Mouse (Mus musculus) midbrain, embryonic 12.5 days (tissue): ENCODE results near the gene Sap30l. TPM values are rescaled to one million over a fixed set of nuclear protein-coding genes. Genes with fewer than 3 reads are reported as not detected.
A peak's percentile ranks its signal among the peaks of the same experiment; 100 is the strongest.
"Not testable (repeated sequence)": the region's sequence is repeated elsewhere in the genome, so short reads cannot be mapped to it uniquely, and the experiment has no call there.

Experiments used
- ATAC-seq: fragments of 200-750 bp; cut with Nextera tagmentation; 2 replicates; pipeline ENCODE4 v1.8.0; 2017; ENCODE audit warnings: low read depth, moderate TSS enrichment, moderate library complexity; ENCODE audit not compliant: low FRiP score
- H3K27ac ChIP-seq: fragments of 300-500 bp; sonication (generic); replicated peaks from 2 replicates; pipeline ENCODE4 v1.5.1; 2016; ENCODE audit warnings: mild to moderate bottlenecking
- H3K27me3 ChIP-seq: fragments of 300-500 bp; sonication (generic); 2 replicates; pipeline ENCODE4 v1.6.1; 2016; ENCODE audit warnings: mild to moderate bottlenecking
- H3K36me3 ChIP-seq: fragments of 300-500 bp; sonication (generic); 2 replicates; pipeline ENCODE4 v1.6.1; 2016
- H3K4me1 ChIP-seq: fragments of 300-500 bp; sonication (generic); 2 replicates; pipeline ENCODE4 v1.6.1; 2016
- H3K4me2 ChIP-seq: fragments of 300-500 bp; sonication (generic); replicated peaks from 2 replicates; pipeline ENCODE4 v1.6.1; 2016; ENCODE audit warnings: mild to moderate bottlenecking, moderate library complexity
- H3K4me3 ChIP-seq: fragments of 300-500 bp; sonication (generic); 2 replicates; pipeline ENCODE4 v1.5.1; 2016; ENCODE audit warnings: mild to moderate bottlenecking
- H3K9ac ChIP-seq: fragments of 300-500 bp; sonication (generic); replicated peaks from 2 replicates; pipeline ENCODE4 v1.6.1; 2016; ENCODE audit warnings: mild to moderate bottlenecking, moderate library complexity
- H3K9me3 ChIP-seq: fragments of 300-500 bp; sonication (generic); 2 replicates; pipeline ENCODE4 v1.6.1; 2016; ENCODE audit warnings: mild to moderate bottlenecking
- WGBS: fragments of 180-500 bp; shearing (Covaris S2); methylation state at CpG from one replicate; pipeline ENCODE4 v1.1.7; 2016; 5-methylcytosine and 5-hydroxymethylcytosine counted together
- polyA plus RNA-seq: library from polyadenylated mRNA; unstranded; fragments of >200 nt; fragmentation: Nextera tagmentation; extraction: Ambion mirVana; gene quantifications from 2 replicates; pipeline ENCODE4 v1.2.1, GENCODE M21; 2016

Sap30l gene
- polyA plus RNA-seq, 1 experiment from 2014 or later: 16.7 TPM

DNA sequence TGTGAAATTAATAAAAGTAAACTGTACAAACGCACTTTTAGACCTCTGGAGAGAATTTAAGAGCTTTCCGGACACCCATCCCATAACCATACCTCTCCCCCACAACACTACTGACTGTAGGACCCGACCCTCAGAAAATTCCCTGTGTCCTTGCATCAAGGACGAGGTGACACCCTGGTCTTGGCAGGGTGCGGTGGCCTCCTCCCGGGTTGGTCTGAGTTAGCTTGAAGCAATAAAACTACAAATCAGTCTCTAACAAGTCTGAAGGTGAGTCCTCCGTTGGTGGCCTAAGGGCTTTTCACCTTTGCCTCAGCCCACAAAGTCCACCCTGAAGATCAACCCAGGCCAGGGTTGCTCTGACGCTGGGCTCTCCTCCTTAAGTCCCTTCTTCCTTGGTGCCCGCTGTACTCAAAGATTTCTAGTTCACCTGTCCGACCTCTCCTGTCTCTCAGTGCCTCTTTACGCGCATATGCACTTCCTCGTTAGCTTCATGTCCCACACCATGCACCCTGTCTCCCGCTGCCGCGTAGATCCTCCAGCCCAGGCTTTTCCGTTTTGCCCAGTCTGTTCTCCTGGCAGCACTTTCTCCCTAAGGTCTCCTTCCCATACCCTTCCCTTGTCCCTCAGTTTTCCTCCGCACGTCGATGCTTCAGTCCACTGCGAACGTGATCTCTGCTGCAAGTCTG lies 1.0 kb upstream of the Sap30l start:
- peak overlapping the region; percentile 86 for H3K4me2 ChIP-seq
- peak overlapping the region; percentile 97 for H3K4me3 ChIP-seq
- peak overlapping the region; percentile 74 for H3K9ac ChIP-seq
- H3K9me3 ChIP-seq: no peaks in the 10 kb centered on the region
- peak overlapping the region; percentile 80 for H3K27ac ChIP-seq
- ATAC-seq: no peak
- H3K36me3 ChIP-seq: no peaks in the 10 kb centered on the region
- H3K4me1 ChIP-seq: peaks cover 30% of the 10 kb centered on the region
- 19% methylated on average over 22 of the region's 22 CpGs for WGBS
- H3K27me3 ChIP-seq: peaks cover 3% of the 10 kb centered on the region; the same call in 1 of the 2 replicates

DNA sequence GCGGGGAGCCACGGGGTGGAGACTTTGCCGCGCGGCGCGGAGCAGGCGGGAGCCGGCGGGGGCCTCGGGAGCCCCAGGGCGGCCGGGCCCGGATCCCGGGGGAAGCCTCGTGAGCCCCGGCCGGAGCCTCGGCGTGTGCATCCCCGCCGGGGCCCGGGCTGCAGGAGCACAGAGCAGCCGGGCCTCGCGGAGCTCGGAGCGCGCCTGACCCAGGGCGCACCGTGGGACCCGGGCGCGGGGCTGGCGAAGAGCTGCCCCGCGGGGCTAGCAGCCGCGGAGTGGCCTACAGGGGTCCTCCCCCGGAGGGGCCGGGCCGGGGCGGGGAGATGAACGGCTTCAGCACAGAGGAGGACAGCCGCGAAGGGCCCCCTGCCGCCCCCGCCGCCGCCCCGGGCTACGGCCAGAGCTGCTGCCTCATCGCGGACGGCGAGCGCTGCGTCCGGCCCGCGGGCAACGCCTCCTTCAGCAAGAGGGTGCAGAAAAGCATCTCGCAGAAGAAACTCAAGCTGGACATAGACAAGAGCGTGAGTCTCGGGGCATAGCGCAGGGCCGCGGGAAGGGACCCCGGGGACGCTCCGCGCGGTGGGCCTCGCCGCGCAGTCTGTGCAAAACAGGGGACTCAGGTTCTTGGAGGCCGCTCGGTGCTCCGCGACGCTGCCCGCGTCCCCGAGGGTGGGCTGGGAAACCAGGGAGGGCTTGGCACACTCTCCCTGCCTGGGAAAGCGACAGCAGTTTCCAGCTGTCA lies 501 bp downstream of the Sap30l start:
- WGBS: under 1% methylated on average over 81 of the region's 85 CpGs
- H3K9ac ChIP-seq: peak overlapping the region; percentile 93
- peak; percentile 64 for ATAC-seq
- peak overlapping the region; percentile 97 for H3K4me3 ChIP-seq
- H3K4me2 ChIP-seq: peak overlapping the region; percentile 76
- peaks cover 3% of the 10 kb centered on the region; the same call in 1 of the 2 replicates for H3K27me3 ChIP-seq
- H3K4me1 ChIP-seq: peaks cover 30% of the 10 kb centered on the region
- H3K9me3 ChIP-seq: no peaks in the 10 kb centered on the region
- peak overlapping the region; percentile 68 for H3K27ac ChIP-seq
- H3K36me3 ChIP-seq: 0 out of 2 replicates have a peak, but pooled peaks cover 4% of the 10 kb centered on the region

GRCm38 (mm10) chr11:57802511-57802870 lies 1.1 kb downstream of the Sap30l start:
- peaks cover 30% of the 10 kb centered on the region for H3K4me1 ChIP-seq
- no peaks in the 10 kb centered on the region for H3K9me3 ChIP-seq
- H3K9ac ChIP-seq: peak overlapping the region; percentile 93
- no peak overlapping the region for H3K27ac ChIP-seq
- H3K27me3 ChIP-seq: peaks cover 3% of the 10 kb centered on the region; the same call in 1 of the 2 replicates
- peaks cover 5% of the 10 kb centered on the region; the same call in 1 of the 2 replicates for H3K36me3 ChIP-seq
- H3K4me3 ChIP-seq: peak overlapping the region; percentile 97
- peak overlapping the region; percentile 76 for H3K4me2 ChIP-seq
- under 1% methylated on average over 18 of the region's 18 CpGs for WGBS
- ATAC-seq: no peak

DNA sequence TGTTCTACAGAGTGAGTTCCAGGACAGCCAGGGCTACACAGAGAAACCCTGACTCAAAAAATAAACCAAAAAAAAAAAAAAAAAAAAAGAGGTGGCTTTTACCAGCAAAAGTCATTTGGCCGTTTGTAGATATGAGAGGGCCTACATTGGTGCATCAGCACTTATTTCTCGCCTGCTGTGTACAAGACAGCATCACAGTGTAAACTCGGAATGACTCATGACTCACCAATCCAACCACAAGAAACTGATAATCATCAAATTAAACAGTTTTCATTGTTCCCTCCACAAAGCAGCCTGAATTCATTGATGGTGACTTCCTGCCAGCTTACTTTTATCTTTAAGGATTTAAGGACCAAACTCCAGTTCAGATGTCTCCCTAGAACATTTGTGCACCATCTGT lies 3.6 kb downstream of the Sap30l start:
- Histone ChIP-seq H3K9ac (no peak overlapping the region), H3K27ac (no peak overlapping the region), H3K9me3 (no peaks in the 10 kb centered on the region), H3K4me2 (no peak overlapping the region), H3K4me1 (peaks cover 28% of the 10 kb centered on the region), H3K36me3 (peaks cover 27% of the 10 kb centered on the region), H3K4me3 (no peak overlapping the region), H3K27me3 (peaks cover 3% of the 10 kb centered on the region; the same call in 1 of the 2 replicates)
- ATAC-seq: no peak
- WGBS: 87% methylated on average over 3 of the region's 3 CpGs

DNA sequence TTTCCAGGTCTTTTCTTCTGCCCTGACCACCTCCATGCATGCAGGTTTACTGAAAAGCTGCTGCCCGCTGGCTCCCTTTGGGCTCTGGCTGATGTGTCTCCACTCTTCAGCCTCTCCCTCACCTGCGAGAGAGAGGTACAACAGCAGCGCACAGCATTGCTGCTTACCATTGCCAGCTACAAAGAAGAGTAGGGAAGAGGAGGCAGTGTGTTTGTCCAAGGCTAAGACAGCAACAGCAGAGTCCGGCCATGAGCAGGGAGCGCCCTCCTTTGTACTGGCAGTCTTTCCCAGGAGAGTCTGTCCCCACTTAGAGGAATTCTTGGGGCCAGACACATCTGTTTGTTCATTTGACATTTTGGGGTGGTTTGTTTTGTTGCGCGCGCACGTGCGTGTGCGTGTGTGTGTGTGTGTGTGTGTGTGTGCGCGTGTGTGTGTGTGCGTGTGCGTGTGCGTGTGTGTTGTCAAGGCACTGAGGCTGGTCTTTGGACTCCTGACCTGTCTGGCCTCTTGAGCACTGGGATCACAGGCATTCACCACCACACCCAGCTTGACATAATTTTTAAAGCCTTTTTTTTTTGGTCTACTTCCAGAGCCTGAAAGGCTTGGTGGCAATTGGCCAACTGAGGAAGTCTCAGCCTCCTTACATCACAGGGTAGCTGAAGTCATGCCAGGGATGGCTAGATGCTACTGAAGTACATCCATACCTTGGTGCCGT lies 7.7 kb downstream of the Sap30l start:
- ATAC-seq: no peak
- WGBS: 96% methylated on average over 17 of the region's 17 CpGs
- H3K36me3 ChIP-seq: peaks cover 56% of the 10 kb centered on the region

DNA sequence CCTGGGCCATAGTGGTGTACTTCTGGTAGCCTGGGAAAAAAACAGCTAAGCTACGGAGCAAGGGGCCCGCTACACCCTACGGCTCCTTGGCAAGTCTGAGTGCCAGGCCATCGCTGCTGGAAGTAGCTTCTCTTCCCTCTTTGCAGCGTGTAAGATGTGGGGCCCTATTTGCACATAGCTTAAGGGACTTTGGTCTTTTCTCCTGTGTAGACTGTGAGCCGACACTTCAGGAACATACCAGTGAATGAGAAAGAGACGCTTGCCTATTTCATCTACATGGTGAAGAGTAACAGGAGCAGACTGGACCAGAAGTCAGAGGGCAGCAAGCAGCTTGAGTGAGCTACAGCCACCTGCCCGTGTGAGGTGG lies 8.3 kb downstream of the Sap30l start:
- no peak overlapping the region for H3K4me3 ChIP-seq
- peaks cover 56% of the 10 kb centered on the region for H3K36me3 ChIP-seq
- H3K9ac ChIP-seq: no peak overlapping the region
- WGBS: 96% methylated on average over 8 of the region's 8 CpGs
- H3K27ac ChIP-seq: no peak overlapping the region
- no peak for ATAC-seq
- no peak overlapping the region for H3K4me2 ChIP-seq
- H3K9me3 ChIP-seq: no peaks in the 10 kb centered on the region
- H3K27me3 ChIP-seq: no peaks in the 10 kb centered on the region
- H3K4me1 ChIP-seq: no peaks in the 10 kb centered on the region; the same call in 1 of the 2 replicates

More for the DNA sequence above, 7.7 kb downstream of the Sap30l start:
- H3K27me3 ChIP-seq: no peaks in the 10 kb centered on the region
- no peak overlapping the region for H3K27ac ChIP-seq
- H3K9me3 ChIP-seq: no peaks in the 10 kb centered on the region
- no peak overlapping the region for H3K4me2 ChIP-seq
- H3K9ac ChIP-seq: no peak overlapping the region
- H3K4me3 ChIP-seq: no peak overlapping the region
- no peaks in the 10 kb centered on the region; the same call in 1 of the 2 replicates for H3K4me1 ChIP-seq

DNA sequence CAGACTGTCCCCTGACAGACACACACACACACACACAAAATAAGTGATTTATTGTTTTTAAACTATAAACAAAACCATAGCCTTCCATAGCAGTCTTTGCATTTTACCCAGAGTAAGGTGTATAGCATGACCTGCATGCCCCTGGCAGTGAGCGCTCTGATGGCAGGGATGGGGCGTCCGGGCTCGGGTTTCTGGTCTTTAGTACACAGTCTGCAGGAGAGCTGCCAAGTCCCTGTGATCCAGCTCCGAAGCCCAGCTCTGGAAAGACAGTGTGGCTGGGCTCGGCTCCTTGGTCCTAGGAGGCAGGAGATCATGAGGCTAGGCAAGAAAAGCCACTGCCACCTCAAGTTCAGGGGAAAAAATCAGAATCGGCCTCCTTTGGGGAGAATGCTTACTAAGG lies 9.6 kb downstream of the Sap30l start:
- 92% methylated on average over 7 of the region's 7 CpGs for WGBS
- ATAC-seq: no peak
- Histone ChIP-seq H3K4me3 (no peak overlapping the region), H3K4me1 (no peaks in the 10 kb centered on the region), H3K27me3 (no peaks in the 10 kb centered on the region), H3K4me2 (no peak overlapping the region), H3K9ac (no peak overlapping the region), H3K36me3 (peaks cover 55% of the 10 kb centered on the region), H3K9me3 (no peaks in the 10 kb centered on the region), H3K27ac (no peak overlapping the region)

DNA sequence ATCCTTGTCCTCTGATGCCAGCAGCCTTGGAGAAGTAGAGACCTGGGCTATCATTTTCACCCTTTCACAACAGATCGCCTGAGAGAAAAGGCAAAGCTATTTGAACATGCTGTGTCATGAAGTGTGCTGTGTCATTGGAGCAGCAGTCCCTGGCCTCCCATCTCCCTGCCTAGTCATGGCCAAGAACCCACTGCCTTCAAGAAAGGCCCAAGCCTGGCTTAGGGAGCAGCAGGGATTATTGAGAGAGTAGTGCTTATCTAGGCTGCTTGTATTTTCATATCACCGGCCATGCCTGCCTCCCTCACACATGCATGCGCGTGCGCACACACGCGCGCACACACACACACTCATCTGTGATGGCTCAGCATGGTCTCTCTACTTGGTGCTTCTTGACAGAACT lies 10.8 kb downstream of the Sap30l start:
- Histone ChIP-seq H3K36me3 (peaks cover 52% of the 10 kb centered on the region), H3K4me1 (no peaks in the 10 kb centered on the region), H3K4me2 (no peak overlapping the region), H3K4me3 (no peak overlapping the region), H3K9me3 (no peaks in the 10 kb centered on the region), H3K27me3 (no peaks in the 10 kb centered on the region), H3K9ac (no peak overlapping the region), H3K27ac (no peak overlapping the region)
- ATAC-seq: no peak
- 93% methylated on average over 8 of the region's 8 CpGs for WGBS

DNA sequence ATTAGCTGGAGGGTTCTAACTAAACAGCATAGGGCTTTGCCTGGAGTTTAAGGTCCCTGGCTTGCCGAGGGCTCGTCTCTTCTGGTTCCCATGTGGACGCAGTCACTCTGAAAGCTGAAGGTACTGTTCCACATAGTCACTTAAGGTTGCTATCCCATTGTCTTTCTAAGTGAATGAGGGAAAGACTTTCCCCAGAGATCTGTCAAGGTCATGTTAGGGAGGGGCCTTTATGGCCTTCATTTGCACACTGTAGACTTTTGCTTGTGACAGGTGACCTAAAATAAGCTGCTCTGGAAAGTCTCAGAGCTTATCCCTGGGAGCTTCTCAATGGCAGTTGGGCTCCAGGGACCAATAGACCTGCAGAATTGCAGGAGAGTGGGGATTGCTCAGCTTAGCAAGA lies 12.2 kb downstream of the Sap30l start:
- Histone ChIP-seq H3K4me1 (no peaks in the 10 kb centered on the region), H3K27me3 (no peaks in the 10 kb centered on the region), H3K27ac (no peak overlapping the region), H3K4me2 (no peak overlapping the region), H3K36me3 (peaks cover 43% of the 10 kb centered on the region), H3K9me3 (no peaks in the 10 kb centered on the region), H3K4me3 (no peak overlapping the region), H3K9ac (no peak overlapping the region)
- no peak for ATAC-seq
- WGBS: 92% methylated on average over 3 of the region's 3 CpGs

DNA sequence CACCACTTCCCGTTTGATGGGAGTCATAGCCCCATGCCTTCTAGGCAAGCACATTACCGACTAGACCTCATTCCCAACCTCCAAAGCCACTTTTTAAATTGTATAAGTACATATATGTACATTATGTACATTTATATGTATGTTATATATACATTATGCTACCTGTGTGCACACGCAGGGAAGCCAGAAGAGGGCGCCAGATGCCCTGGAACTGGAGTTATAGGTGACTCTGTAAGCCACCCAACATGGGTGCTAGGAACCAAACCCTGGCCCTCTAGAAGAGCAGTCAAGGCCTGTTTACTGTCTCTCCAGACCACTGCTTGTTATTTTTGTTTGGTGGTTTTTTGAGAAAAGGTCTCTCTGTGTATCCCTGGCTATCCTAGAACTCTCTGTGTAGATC lies 16.8 kb downstream of the Sap30l start:
- 84% methylated on average over 4 of the region's 4 CpGs for WGBS
- H3K9me3 ChIP-seq: no peaks in the 10 kb centered on the region
- H3K27ac ChIP-seq: no peak overlapping the region
- H3K4me2 ChIP-seq: no peak overlapping the region
- H3K4me1 ChIP-seq: no peaks in the 10 kb centered on the region
- no peak for ATAC-seq
- no peak overlapping the region for H3K9ac ChIP-seq
- H3K27me3 ChIP-seq: no peaks in the 10 kb centered on the region
- H3K36me3 ChIP-seq: 0 out of 2 replicates have a peak, but pooled peaks cover 2% of the 10 kb centered on the region
- no peak overlapping the region for H3K4me3 ChIP-seq

GRCm38 (mm10) chr11:57819999-57820581 lies 18.7 kb downstream of the Sap30l start:
- Histone ChIP-seq H3K4me2 (no peak overlapping the region), H3K9me3 (no peaks in the 10 kb centered on the region), H3K36me3 (no peaks in the 10 kb centered on the region), H3K27ac (no peak overlapping the region), H3K9ac (no peak overlapping the region), H3K4me1 (no peaks in the 10 kb centered on the region), H3K27me3 (peaks cover 15% of the 10 kb centered on the region), H3K4me3 (no peak overlapping the region)
- 32% methylated on average over 9 of the region's 9 CpGs for WGBS
- ATAC-seq: no peak

DNA sequence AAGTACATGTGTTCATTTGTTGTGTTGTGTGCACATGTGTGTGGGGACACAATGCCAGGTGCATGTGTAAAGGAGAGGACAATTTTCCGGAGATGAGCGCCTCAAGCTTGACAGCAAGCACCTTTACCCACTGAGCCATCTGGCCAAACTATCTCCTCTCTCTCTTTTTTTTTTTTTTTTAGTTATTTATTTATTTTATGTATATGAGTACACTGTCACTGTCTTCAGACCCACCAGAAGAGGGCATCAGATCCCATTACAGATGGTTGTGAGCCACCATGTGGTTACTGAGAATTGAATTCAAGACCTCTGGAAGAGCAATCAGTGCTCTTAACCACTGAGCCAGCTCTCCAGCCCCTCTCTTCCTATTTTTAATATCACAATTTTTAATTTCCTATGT lies 21.7 kb downstream of the Sap30l start:
- H3K9me3 ChIP-seq, H3K4me3 ChIP-seq, H3K36me3 ChIP-seq, H3K9ac ChIP-seq, H3K27ac ChIP-seq, H3K4me2 ChIP-seq, ATAC-seq: not testable (repeated sequence)
- H3K27me3 ChIP-seq: peaks cover 42% of the 10 kb centered on the region
- 85% methylated on average over 2 of the region's 2 CpGs for WGBS
- H3K4me1 ChIP-seq: peaks cover 10% of the 10 kb centered on the region
